Mouse (Mus musculus) stomach, postnatal 0 days (tissue): ENCODE data around the gene Pex11a. TPM values are rescaled to one million over a fixed set of nuclear protein-coding genes. Genes with fewer than 3 reads are reported as not detected.
A peak's percentile ranks its signal among the peaks of the same experiment; 100 is the strongest.

Source experiments
- ATAC-seq: fragments of 200-750 bp; cut with Nextera tagmentation; 2 replicates; pipeline ENCODE4 v1.8.0; 2017; ENCODE audit not compliant: low FRiP score, low TSS enrichment
- DNase-seq: peaks from one replicate; pipeline ENCODE4 v3.0.0-alpha.2; 2016; ENCODE audit warnings: low spot score
- H3K27ac ChIP-seq: fragments of 300-500 bp; sonication (generic); replicated peaks from 2 replicates; pipeline ENCODE4 v1.5.1; 2014; ENCODE audit warnings: mild to moderate bottlenecking, control low read depth
- H3K27me3 ChIP-seq: fragments of 300-500 bp; sonication (generic); 2 replicates; pipeline ENCODE4 v1.6.1; 2014; ENCODE audit warnings: low read length; ENCODE audit not compliant: control insufficient read depth, insufficient read depth
- H3K36me3 ChIP-seq: fragments of 300-500 bp; sonication (generic); 2 replicates; pipeline ENCODE4 v1.6.1; 2014; ENCODE audit warnings: low read length, mixed read lengths; ENCODE audit not compliant: control insufficient read depth, insufficient read depth
- H3K4me1 ChIP-seq: fragments of 300-500 bp; sonication (generic); replicated peaks from 2 replicates; pipeline ENCODE4 v1.6.1; 2014; ENCODE audit warnings: antibody characterized with exemption; ENCODE audit not compliant: control insufficient read depth, insufficient read depth
- H3K4me2 ChIP-seq: fragments of 300-500 bp; sonication (generic); replicated peaks from 2 replicates; pipeline ENCODE4 v1.6.1; 2014; ENCODE audit warnings: low read depth, mild to moderate bottlenecking, control low read depth, moderate library complexity
- H3K4me3 ChIP-seq: fragments of 300-500 bp; sonication (generic); 2 replicates; pipeline ENCODE4 v1.5.1; 2014; ENCODE audit warnings: low read depth, low read length, control low read depth
- H3K9ac ChIP-seq: fragments of 300-500 bp; sonication (generic); 2 replicates; pipeline ENCODE4 v1.6.1; 2014; ENCODE audit warnings: mild to moderate bottlenecking, low read length, control low read depth, mixed read lengths
- H3K9me3 ChIP-seq: fragments of 300-500 bp; sonication (generic); 2 replicates; pipeline ENCODE4 v1.6.1; 2016; ENCODE audit warnings: low read length; ENCODE audit not compliant: control insufficient read depth
- CTCF ChIP-seq: IDR thresholded peaks from 2 replicates; pipeline ENCODE4 v1.5.1; 2016; ENCODE audit warnings: antibody characterized with exemption, low read depth, mild to moderate bottlenecking, moderate library complexity
- EP300 ChIP-seq: optimal IDR thresholded peaks from 2 replicates; pipeline ENCODE3; 2016; ENCODE audit warnings: antibody characterized with exemption
- WGBS: fragments of 180-500 bp; shearing (Covaris S2); extraction: QIAGEN DNeasy Blood & Tissue Kit; methylation state at CpG from one replicate; pipeline ENCODE4 v1.1.7; 2014; 5-methylcytosine and 5-hydroxymethylcytosine counted together
- polyA plus RNA-seq: library from polyadenylated mRNA; unstranded; fragments of >200 nt; fragmentation: Nextera tagmentation; extraction: Ambion mirVana; gene quantifications from 2 replicates; pipeline ENCODE4 v1.2.1, GENCODE M21; 2015

The Pex11a gene
- polyA plus RNA-seq, 1 experiment from 2014 or later, result 11.5 TPM

GRCm38 (mm10) chr7:79744585-79744984, 1.7 kb upstream of the Pex11a start:
- no peak overlapping the region for H3K27ac ChIP-seq
- H3K27me3 ChIP-seq, result no peaks in the 10 kb centered on the region
- no peaks in the 10 kb centered on the region for H3K36me3 ChIP-seq
- TF ChIP-seq CTCF, result no peak
- no peak for TF ChIP-seq EP300
- H3K4me3 ChIP-seq, result no peak overlapping the region
- peaks cover 3% of the 10 kb centered on the region; the same call in 1 of the 2 replicates for H3K4me1 ChIP-seq
- DNase-seq (no peak), ATAC-seq (no peak)
- no peak overlapping the region for H3K4me2 ChIP-seq
- 77% methylated on average over 5 of the region's 5 CpGs for WGBS
- no peaks in the 10 kb centered on the region for H3K9me3 ChIP-seq
- no peak overlapping the region for H3K9ac ChIP-seq

GRCm38 (mm10) chr7:79744051-79744450, 1.1 kb upstream of the Pex11a start:
- Histone ChIP-seq H3K27ac (no peak overlapping the region), H3K36me3 (no peaks in the 10 kb centered on the region), H3K4me2 (no peak overlapping the region), H3K27me3 (no peaks in the 10 kb centered on the region), H3K9me3 (no peaks in the 10 kb centered on the region), H3K9ac (no peak overlapping the region), H3K4me3 (no peak overlapping the region), H3K4me1 (peaks cover 3% of the 10 kb centered on the region; the same call in 1 of the 2 replicates)
- DNase-seq (no peak), ATAC-seq (no peak)
- TF ChIP-seq CTCF, result no peak
- TF ChIP-seq EP300, result no peak
- WGBS, result 86% methylated on average over 9 of the region's 9 CpGs

DNA sequence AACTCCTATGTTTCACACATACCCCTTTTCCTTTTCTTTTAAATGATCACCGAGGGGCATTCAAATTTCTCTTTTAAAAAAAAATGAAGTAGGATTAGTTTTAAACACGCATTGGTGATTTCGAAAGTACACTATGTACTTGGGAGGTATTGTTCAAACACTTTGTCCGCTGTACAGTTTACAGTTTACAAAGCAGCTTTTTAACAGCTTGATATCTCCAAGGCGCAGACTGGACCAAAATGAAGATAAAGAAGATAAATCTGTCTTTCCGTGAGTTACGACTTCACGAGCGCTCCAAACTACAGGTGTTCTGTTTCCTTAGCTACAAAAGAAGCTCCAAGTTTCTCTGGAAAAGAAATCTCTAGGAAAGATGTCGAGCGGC, 663 bp downstream of the Pex11a start:
- H3K9ac ChIP-seq, result peak overlapping the region; percentile 74
- peak overlapping the region; percentile 30 for H3K27ac ChIP-seq
- H3K4me3 ChIP-seq, result peak overlapping the region; percentile 71
- peak overlapping the region; percentile 99 for H3K4me2 ChIP-seq
- no peaks in the 10 kb centered on the region for H3K27me3 ChIP-seq
- H3K9me3 ChIP-seq, result no peaks in the 10 kb centered on the region
- peaks cover 3% of the 10 kb centered on the region; the same call in 1 of the 2 replicates for H3K4me1 ChIP-seq
- H3K36me3 ChIP-seq, result no peaks in the 10 kb centered on the region
- WGBS, result 8% methylated on average over 11 of the region's 11 CpGs
- no peak for TF ChIP-seq CTCF
- no peak for TF ChIP-seq EP300
- DNase-seq (no peak), ATAC-seq (no peak)

GRCm38 (mm10) chr7:79740279-79740678, 2.7 kb downstream of the Pex11a start:
- Histone ChIP-seq H3K27me3 (no peaks in the 10 kb centered on the region), H3K36me3 (no peaks in the 10 kb centered on the region), H3K9ac (no peak overlapping the region), H3K9me3 (no peaks in the 10 kb centered on the region), H3K27ac (no peak overlapping the region), H3K4me3 (no peak overlapping the region), H3K4me1 (peaks cover 3% of the 10 kb centered on the region; the same call in 1 of the 2 replicates), H3K4me2 (no peak overlapping the region)
- ATAC-seq (no peak), DNase-seq (no peak)
- TF ChIP-seq CTCF (no peak), EP300 (no peak)
- 77% methylated on average over 4 of the region's 4 CpGs for WGBS

DNA sequence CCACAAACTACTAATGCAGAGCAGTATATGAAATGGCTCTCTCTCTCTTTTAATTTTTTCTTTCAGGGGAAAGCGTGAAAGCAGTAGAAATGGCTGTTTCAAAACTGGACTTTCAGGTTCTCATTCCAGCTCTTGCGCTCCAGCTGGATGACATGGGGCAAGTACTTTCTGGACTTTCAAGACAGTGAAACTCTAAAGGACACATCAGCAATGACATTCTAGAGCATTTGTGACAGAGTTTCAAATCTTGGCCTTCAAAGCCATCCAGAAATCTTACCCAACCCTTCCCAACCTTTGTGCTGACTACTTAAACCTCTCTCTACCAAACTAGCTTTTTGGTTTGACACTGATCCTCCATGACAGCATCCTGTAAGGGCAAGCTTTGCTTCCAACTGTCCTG, 4.0 kb downstream of the Pex11a start:
- WGBS, result 65% methylated on average over 2 of the region's 2 CpGs
- no peak overlapping the region for H3K4me2 ChIP-seq
- H3K4me3 ChIP-seq, result no peak overlapping the region
- no peak for TF ChIP-seq EP300
- no peak for TF ChIP-seq CTCF
- ATAC-seq (no peak), DNase-seq (no peak)
- H3K4me1 ChIP-seq, result peaks cover 3% of the 10 kb centered on the region; the same call in 1 of the 2 replicates
- no peaks in the 10 kb centered on the region for H3K9me3 ChIP-seq
- H3K36me3 ChIP-seq, result no peaks in the 10 kb centered on the region
- no peak overlapping the region for H3K27ac ChIP-seq
- no peaks in the 10 kb centered on the region for H3K27me3 ChIP-seq
- H3K9ac ChIP-seq, result no peak overlapping the region

DNA sequence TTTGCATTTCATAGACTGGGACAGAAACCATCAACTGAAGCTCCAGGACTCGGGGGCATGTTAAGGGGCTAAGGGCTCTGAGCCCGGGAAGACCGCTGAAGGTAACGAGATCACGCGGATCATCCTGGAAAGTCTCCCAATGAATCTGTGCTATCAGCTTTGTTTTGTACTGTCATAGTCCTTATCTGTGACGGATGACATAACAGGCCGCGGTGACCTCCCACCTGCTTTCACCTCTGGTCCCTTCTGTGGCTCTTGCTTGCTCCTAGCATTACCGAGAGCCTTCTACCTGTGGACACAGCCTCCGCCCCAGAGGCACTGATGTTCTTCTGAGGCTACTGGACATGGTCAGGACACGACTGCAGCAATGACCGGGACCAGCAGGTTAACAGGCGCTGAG, 6.4 kb downstream of the Pex11a start:
- H3K9ac ChIP-seq, result no peak overlapping the region
- DNase-seq (no peak), ATAC-seq (no peak)
- no peak overlapping the region for H3K4me3 ChIP-seq
- H3K4me1 ChIP-seq, result no peaks in the 10 kb centered on the region
- H3K27ac ChIP-seq, result no peak overlapping the region
- H3K9me3 ChIP-seq, result no peaks in the 10 kb centered on the region
- H3K27me3 ChIP-seq, result no peaks in the 10 kb centered on the region
- no peak for TF ChIP-seq EP300
- no peak for TF ChIP-seq CTCF
- H3K36me3 ChIP-seq, result no peaks in the 10 kb centered on the region
- H3K4me2 ChIP-seq, result no peak overlapping the region
- 85% methylated on average over 14 of the region's 14 CpGs for WGBS
